Mouse (Mus musculus): ENCODE data around the gene Gm45213. TPM values are rescaled to one million over a fixed set of nuclear protein-coding genes. Genes with fewer than 3 reads are reported as not detected.

The Gm45213 gene
- polyA plus RNA-seq, 1 experiment from 2014 or later = not detected

DNA sequence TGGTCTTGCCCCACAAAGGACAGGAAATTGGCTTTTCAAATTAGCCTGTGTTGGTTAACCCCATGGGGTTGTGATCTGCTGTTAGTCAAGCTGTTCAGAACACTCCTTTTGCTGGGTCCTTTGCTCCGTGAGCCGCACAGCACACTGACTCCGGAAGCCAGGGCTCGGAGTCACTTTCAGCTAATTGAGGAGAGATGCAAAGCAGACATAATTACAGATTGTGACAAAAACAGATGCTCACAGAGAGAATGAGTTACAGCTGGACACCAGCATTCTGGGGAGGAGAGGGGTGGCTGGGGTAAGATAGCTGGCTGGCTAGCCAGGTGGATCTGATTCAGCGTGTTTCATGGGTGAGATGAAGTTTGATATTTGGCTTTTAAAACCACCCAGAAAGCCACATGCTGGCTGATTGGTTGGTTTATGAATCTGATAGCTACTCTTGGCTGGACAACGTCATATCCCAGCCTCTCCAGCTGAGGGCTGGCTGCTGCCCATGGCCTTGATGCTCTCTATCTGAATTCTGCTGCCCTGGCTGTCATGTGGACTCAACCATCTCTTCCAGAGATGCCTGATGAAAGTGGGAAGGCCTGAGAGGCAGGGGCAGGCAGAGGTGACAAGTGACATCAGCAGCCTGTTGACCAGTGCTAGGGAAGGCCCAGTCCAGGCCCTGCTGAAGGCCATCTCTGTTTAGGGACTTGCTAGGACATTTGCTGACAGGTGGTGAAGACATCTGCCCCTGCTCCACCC is 14.5 kb upstream of the Gm45213 start:
- ATAC-seq (ENCODE audit: insufficient number of reproducible peaks, low FRiP score) = no peak
- 51% methylated on average over 6 of the region's 6 CpGs for WGBS

DNA sequence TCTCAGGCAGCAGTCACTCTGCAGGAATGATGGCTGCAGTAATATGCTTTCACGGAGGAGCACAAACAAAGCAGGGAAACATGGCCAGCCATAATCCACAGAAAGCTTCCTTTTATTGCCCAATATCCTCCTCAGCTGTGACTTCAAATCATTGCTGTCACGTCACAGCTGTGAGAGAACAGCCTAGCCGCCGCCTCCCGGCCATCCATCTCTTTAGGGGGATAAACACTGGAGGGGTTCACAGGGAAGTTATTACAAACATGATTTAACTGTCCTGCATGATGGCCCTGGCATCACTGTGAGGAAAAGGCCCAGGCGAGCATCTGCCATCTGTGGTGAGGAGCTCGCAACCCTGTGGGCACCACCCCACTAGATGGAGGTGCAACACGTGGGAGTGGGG is 6.6 kb upstream of the Gm45213 start:
- no peak overlapping the region for H3K4me3 ChIP-seq
- no peak overlapping the region for H3K9ac ChIP-seq
- 81% methylated on average over 8 of the region's 8 CpGs for WGBS
- peaks cover 7% of the 10 kb centered on the region for H3K4me1 ChIP-seq (replicated peaks)
- H3K4me2 ChIP-seq = no peak overlapping the region
- H3K27ac ChIP-seq (ENCODE audit: poor library complexity, severe bottlenecking) = no peak overlapping the region
- ATAC-seq (ENCODE audit: insufficient number of reproducible peaks, low FRiP score) = no peak
- H3K9me3 ChIP-seq (replicated peaks) = no peaks in the 10 kb centered on the region
- peaks cover 31% of the 10 kb centered on the region for H3K27me3 ChIP-seq (replicated peaks)
- H3K36me3 ChIP-seq = no peaks in the 10 kb centered on the region

More for the DNA sequence above, 14.5 kb upstream of the Gm45213 start:
- H3K4me2 ChIP-seq = no peak overlapping the region
- peaks cover 8% of the 10 kb centered on the region for H3K4me1 ChIP-seq (replicated peaks)
- H3K36me3 ChIP-seq = no peaks in the 10 kb centered on the region
- H3K27me3 ChIP-seq (replicated peaks) = peaks cover 15% of the 10 kb centered on the region
- no peak overlapping the region for H3K9ac ChIP-seq
- no peak overlapping the region for H3K4me3 ChIP-seq
- H3K9me3 ChIP-seq (replicated peaks) = no peaks in the 10 kb centered on the region
- H3K27ac ChIP-seq (ENCODE audit: poor library complexity, severe bottlenecking) = no peak overlapping the region

DNA sequence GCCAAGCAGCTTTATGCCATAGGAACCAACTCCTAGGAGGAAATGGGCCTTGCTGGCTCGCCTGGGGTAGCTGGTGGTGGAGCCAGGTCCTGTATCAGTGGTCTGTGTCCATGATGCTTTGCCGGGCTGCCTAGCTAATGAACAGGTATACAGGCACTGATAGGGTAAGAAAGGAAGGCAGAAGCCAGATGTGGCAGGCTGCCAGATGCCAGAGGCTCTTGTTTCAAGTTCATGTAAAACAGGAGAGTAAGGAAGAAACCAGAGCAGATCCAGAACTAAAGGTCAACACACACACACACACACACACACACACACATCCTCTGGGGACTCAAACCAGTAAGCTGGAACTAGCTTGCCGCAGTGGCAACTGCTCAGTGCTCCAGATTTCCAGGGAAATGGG is 5.1 kb upstream of the Gm45213 start:
- Histone ChIP-seq H3K4me2 (no peak overlapping the region), H3K27ac (ENCODE audit: poor library complexity, severe bottlenecking) (no peak overlapping the region), H3K27me3 (replicated peaks) (peaks cover 33% of the 10 kb centered on the region), H3K9ac (no peak overlapping the region), H3K36me3 (no peaks in the 10 kb centered on the region), H3K4me1 (replicated peaks) (peaks cover 7% of the 10 kb centered on the region), H3K9me3 (replicated peaks) (no peaks in the 10 kb centered on the region), H3K4me3 (no peak overlapping the region)
- 50% methylated on average over 3 of the region's 3 CpGs for WGBS
- no peak for ATAC-seq (ENCODE audit: insufficient number of reproducible peaks, low FRiP score)

DNA sequence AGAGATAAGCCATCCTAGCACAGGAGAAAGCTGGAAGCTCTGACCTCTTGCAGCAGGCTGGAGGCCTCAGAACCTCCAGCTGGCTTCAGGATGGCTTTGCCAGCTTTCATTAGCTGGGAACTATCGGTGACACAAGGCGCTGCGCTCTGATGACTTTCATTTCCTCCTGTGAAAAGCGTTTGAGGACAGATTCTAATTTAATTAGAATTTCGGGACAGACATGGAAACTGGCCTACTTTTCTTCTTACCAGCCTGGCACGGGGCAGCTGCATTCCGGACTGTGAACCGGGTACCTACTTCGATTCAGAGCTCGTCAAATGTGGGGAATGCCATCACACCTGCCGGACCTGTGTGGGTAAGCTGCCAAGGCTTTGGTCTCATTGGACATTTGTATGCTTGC is 4.7 kb upstream of the Gm45213 start:
- Histone ChIP-seq H3K27ac (ENCODE audit: poor library complexity, severe bottlenecking) (no peak overlapping the region), H3K4me2 (no peak overlapping the region), H3K4me1 (replicated peaks) (peaks cover 7% of the 10 kb centered on the region), H3K36me3 (no peaks in the 10 kb centered on the region), H3K9me3 (replicated peaks) (no peaks in the 10 kb centered on the region), H3K4me3 (no peak overlapping the region), H3K27me3 (replicated peaks) (peaks cover 33% of the 10 kb centered on the region), H3K9ac (no peak overlapping the region)
- WGBS = 80% methylated on average over 11 of the region's 11 CpGs
- ATAC-seq (ENCODE audit: insufficient number of reproducible peaks, low FRiP score) = no peak

DNA sequence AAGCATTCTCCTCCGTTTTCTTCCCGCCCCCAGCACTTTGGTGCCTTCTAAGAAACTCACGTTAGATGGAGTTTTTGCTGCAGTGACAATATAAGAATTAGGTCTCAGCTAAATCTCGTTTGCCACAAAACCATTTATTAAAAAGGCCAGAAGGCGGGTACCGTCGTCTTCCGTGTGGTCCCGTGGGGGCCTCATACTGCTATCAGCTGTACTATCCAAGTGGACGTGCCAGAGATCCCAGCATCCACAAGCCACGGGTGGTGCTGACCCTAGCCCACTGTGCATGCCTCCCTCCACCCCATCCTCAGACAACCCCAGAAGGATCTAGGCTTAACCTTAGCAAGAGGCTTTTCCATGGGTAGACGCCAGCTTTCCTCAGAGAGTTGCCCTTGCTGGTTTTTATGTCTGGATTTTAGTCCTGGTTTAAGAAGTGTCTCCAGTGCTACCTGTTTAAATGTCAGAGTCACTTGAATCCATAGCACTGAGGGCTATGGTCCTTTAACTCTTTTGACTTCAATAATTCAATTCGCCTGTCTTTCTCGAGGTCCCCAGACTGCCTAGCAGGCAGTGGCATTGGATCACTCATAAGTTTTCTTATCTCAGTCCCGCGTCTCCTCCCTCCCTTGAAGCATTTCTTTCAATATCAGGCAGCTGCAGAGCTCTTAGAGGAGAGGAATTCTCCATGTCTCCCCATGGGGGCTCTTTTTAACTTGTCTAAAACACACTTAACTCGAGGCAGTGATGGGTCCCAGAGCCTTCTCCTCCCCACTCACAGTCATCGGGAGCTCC is 3.2 kb upstream of the Gm45213 start:
- Histone ChIP-seq H3K27me3 (replicated peaks) (peaks cover 35% of the 10 kb centered on the region), H3K27ac (ENCODE audit: poor library complexity, severe bottlenecking) (no peak overlapping the region), H3K9ac (no peak overlapping the region), H3K9me3 (replicated peaks) (no peaks in the 10 kb centered on the region), H3K4me1 (replicated peaks) (peaks cover 7% of the 10 kb centered on the region), H3K36me3 (no peaks in the 10 kb centered on the region), H3K4me2 (no peak overlapping the region), H3K4me3 (no peak overlapping the region)
- WGBS = 64% methylated on average over 18 of the region's 18 CpGs
- no peak for ATAC-seq (ENCODE audit: insufficient number of reproducible peaks, low FRiP score)

DNA sequence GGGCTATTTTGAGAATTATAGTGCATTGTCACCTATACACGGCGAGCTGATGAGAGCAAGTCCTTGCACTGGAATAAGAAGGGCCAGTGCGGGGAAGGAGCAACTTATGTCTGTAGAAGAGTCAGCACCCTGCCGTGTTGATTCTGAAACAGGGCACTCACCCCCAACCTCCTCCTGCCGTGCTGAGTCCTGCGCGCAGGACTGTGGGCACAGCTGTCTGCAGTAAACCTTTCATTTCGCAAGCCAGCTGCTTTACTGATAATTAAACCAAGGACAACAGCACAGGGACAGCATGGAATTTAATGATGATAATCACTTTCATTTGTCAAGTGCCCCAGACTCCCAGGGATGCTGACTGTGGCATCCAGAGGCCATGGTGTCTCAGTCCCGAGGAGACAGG is 1.2 kb downstream of the Gm45213 start:
- no peaks in the 10 kb centered on the region for H3K4me1 ChIP-seq (replicated peaks)
- no peak overlapping the region for H3K4me2 ChIP-seq
- no peaks in the 10 kb centered on the region for H3K36me3 ChIP-seq
- no peak overlapping the region for H3K9ac ChIP-seq
- 48% methylated on average over 9 of the region's 9 CpGs for WGBS
- H3K4me3 ChIP-seq = no peak overlapping the region
- ATAC-seq (ENCODE audit: insufficient number of reproducible peaks, low FRiP score) = no peak
- peaks cover 63% of the 10 kb centered on the region for H3K27me3 ChIP-seq (replicated peaks)
- H3K27ac ChIP-seq (ENCODE audit: poor library complexity, severe bottlenecking) = no peak overlapping the region
- H3K9me3 ChIP-seq (replicated peaks) = no peaks in the 10 kb centered on the region

DNA sequence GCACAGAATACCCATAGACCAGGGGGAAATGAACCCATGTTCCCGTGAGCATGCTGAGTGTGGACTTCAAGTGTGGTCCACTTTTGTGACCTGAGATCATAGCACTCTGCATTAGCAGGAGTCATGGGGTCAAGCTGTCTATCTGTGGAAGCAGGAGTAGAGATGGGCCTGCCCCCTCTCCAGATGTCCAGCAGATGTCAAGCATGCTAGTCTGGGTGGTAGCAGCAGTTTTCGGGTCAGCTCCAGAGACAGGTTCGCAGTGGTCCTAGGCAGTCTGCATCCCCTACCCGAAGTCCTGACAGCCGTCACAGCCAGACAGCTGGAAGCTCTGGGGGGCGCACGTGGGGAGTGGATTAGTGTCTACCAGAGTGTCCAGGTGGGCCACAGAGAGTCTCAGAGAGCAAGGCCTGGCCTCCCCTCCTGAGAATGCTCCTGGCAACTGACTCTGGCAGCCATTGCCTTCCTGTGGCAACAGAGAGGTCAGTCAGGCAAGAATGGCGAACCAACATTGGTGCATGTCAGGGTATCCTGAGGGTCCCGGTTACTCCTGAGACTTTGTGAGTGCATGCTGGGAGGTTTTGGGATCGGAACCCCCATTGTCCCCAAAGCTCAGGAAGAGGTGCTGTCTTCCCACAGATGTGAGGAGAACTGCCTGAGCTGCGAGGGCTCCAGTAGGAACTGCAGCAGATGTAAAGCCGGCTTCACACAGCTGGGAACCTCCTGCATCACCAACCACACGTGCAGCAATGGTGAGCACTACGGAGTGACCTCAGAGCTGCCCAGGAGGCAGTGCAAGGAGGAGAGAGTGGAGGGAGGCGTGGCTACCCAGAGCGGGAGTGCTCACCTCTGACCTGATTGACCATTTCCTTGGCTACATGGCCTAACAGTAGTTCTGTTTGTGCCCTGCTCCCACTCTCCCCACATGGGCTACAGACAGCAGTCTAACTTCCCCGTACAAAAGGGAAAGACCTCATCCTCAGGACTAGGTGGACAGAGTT is 3.8 kb downstream of the Gm45213 start:
- ATAC-seq (ENCODE audit: insufficient number of reproducible peaks, low FRiP score) = no peak
- Histone ChIP-seq H3K9me3 (replicated peaks) (no peaks in the 10 kb centered on the region), H3K27ac (ENCODE audit: poor library complexity, severe bottlenecking) (no peak overlapping the region), H3K27me3 (replicated peaks) (peaks cover 61% of the 10 kb centered on the region), H3K9ac (no peak overlapping the region), H3K4me1 (replicated peaks) (no peaks in the 10 kb centered on the region), H3K4me2 (no peak overlapping the region), H3K36me3 (no peaks in the 10 kb centered on the region), H3K4me3 (no peak overlapping the region)
- WGBS = 54% methylated on average over 17 of the region's 17 CpGs

DNA sequence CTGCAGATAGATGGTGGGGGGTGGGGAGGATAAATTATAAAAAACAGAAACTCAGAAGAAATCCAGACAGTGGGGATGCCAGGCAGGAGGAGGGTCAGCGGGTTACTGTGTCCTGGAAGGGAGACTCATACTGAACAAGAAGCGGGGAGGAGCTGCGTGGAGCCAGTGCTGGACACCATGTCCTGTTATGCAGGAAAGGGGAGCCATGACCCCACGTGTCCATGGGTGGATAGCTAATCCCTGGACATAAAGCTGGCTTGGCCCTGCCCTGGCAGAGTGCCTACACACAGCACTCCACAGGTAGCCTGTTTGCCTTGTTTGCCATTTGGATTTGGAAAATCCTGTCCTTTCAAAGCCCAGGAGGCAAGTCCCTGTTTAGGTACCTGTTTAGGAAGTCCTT is 4.6 kb downstream of the Gm45213 start:
- Histone ChIP-seq H3K27me3 (replicated peaks) (peaks cover 61% of the 10 kb centered on the region), H3K27ac (ENCODE audit: poor library complexity, severe bottlenecking) (no peak overlapping the region), H3K4me2 (no peak overlapping the region), H3K4me1 (replicated peaks) (no peaks in the 10 kb centered on the region), H3K9me3 (replicated peaks) (no peaks in the 10 kb centered on the region), H3K9ac (no peak overlapping the region), H3K4me3 (no peak overlapping the region), H3K36me3 (no peaks in the 10 kb centered on the region)
- 68% methylated on average over 4 of the region's 4 CpGs for WGBS
- no peak for ATAC-seq (ENCODE audit: insufficient number of reproducible peaks, low FRiP score)

DNA sequence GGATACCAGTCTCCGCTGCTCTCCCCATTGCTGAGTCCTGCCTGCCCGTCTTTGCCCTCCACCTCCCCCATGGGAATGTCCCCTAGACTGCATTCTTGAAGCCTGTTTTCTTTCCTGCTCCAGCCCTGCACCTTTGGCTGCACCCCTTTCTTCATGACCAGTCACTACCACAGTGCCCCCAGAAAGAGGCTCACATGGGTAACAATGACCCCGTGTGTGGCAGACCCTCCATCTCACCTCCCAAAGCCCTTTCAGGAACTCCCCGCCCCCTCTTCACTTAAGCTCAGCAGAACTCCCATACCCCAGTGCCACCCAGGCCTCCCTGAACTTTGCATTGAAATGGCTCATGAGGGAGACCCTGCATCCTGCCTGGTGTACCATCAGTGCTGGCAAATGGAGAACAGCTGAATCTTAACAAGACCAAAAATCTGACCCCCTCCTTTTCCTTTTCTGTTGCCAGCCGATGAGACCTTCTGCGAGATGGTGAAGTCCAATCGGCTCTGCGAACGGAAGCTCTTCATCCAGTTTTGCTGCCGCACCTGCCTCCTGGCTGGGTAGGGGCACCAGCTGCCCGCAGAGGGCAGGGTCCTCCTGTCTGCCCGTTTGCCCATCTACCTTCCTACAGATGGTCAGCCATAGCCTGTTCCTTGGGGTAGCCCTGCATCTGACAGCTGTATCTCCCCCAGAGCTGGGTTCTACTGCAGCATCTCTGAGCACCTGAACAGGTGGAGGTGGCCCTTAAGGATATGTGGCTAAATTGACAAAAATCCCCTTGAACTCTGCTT is 5.2 kb downstream of the Gm45213 start:
- WGBS = 83% methylated on average over 12 of the region's 12 CpGs

DNA sequence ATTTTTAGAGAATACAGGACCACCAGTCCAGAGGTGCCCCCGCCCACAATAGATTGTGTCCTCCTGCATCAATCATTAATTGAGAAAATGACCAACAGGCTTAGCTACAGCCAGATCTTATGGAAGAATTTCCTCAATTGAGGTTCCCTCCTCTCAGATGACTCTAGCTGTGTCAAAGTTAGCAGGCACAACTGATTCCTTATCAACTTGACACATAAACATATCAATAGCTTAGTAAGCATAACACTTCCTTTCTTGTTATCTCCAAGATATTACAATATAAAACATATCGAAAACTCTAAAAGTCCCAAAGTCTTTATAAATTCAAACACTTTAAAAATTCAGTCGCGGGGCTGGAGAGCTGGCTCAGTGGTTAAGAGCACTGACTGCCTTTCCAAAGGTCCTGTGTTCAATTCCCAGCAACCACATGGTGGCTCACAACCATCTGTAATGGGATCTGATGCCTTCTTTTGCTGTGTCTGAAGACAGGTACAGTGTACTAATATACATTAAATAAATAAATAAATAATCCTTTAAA is 10.6 kb downstream of the Gm45213 start:
- Histone ChIP-seq H3K9ac (no peak overlapping the region), H3K27ac (ENCODE audit: poor library complexity, severe bottlenecking) (no peak overlapping the region), H3K36me3 (no peaks in the 10 kb centered on the region), H3K4me2 (no peak overlapping the region), H3K4me1 (replicated peaks) (no peaks in the 10 kb centered on the region), H3K27me3 (replicated peaks) (peaks cover 14% of the 10 kb centered on the region; the same call in 1 of the 2 replicates), H3K4me3 (no peak overlapping the region), H3K9me3 (replicated peaks) (no peaks in the 10 kb centered on the region)
- 75% methylated on average over 4 of the region's 4 CpGs for WGBS
- no peak for ATAC-seq (ENCODE audit: insufficient number of reproducible peaks, low FRiP score)

More for the DNA sequence above, 5.2 kb downstream of the Gm45213 start:
- H3K27me3 ChIP-seq (replicated peaks) = peaks cover 58% of the 10 kb centered on the region
- no peak overlapping the region for H3K4me3 ChIP-seq
- no peaks in the 10 kb centered on the region for H3K4me1 ChIP-seq (replicated peaks)
- H3K9me3 ChIP-seq (replicated peaks) = no peaks in the 10 kb centered on the region
- H3K36me3 ChIP-seq = no peaks in the 10 kb centered on the region
- H3K27ac ChIP-seq (ENCODE audit: poor library complexity, severe bottlenecking) = no peak overlapping the region
- no peak for ATAC-seq (ENCODE audit: insufficient number of reproducible peaks, low FRiP score)
- H3K9ac ChIP-seq = no peak overlapping the region
- no peak overlapping the region for H3K4me2 ChIP-seq

Measured in heart, embryonic 12.5 days (tissue).